Mouse (Mus musculus): ENCODE measurements around the gene Tspo. TPM values are rescaled to one million over a fixed set of nuclear protein-coding genes. Genes with fewer than 3 reads are reported as not detected.

The Tspo gene
- total RNA-seq, 2 experiments from 2014 or later = 78.3 to 85.3 TPM

Small RNA genes within 50 kb of the gene (microRNA-seq; reads per million reads assigned to microRNA genes)
- gene Gm24575 = 0 reads per million in 2 experiments

Other genes with a start within 250 kb of the Tspo start
- gene Arfgap3, start 213.3 kb upstream of the Tspo start, total RNA-seq (2021) = 10 to 100 TPM; 21.5 to 22.6 TPM
- gene Pacsin2, start 99.0 kb upstream of the Tspo start, total RNA-seq (2021) = 100 to 1,000 TPM; 136 to 147 TPM
- 10 to 100 TPM; 20.7 to 24.3 TPM for gene Ttll1, start 52.7 kb upstream of the Tspo start, total RNA-seq (2021)
- 10 to 100 TPM; 22.8 to 28.0 TPM for gene Bik, start 36.7 kb upstream of the Tspo start, total RNA-seq (2021)
- gene Mcat, start 195 bp downstream of the Tspo start, total RNA-seq (2021) = 10 to 100 TPM; 33.0 to 34.4 TPM
- 1 to 10 TPM; 9.3 TPM for gene Ttll12, start 31.6 kb downstream of the Tspo start, total RNA-seq (2021)
- 1 to 10 TPM; 4.2 to 5.4 TPM for gene Scube1, start 161.4 kb downstream of the Tspo start, total RNA-seq (2021)
- gene Mpped1, start 215.9 kb downstream of the Tspo start, total RNA-seq (2021) = not detected

Measured in heart, postnatal 4 days (tissue).